Mouse (Mus musculus) olfactory bulb, adult 2 months (tissue): Measurements from ENCODE around the gene Apbb2.

Source experiments
- CTCF ChIP-seq: fragments of 200-500 bp; IDR thresholded peaks from 2 replicates; pipeline ENCODE4 v1.5.1; 2012; ENCODE audit warnings: low read depth, mild to moderate bottlenecking, low read length, moderate library complexity; ENCODE audit not compliant: insufficient read depth
- POLR2A ChIP-seq: fragments of 200-500 bp; IDR thresholded peaks from 2 replicates; pipeline ENCODE4 v1.6.1; 2012; ENCODE audit warnings: mild to moderate bottlenecking, low read depth, low read length, moderate library complexity; ENCODE audit not compliant: insufficient read depth

DNA sequence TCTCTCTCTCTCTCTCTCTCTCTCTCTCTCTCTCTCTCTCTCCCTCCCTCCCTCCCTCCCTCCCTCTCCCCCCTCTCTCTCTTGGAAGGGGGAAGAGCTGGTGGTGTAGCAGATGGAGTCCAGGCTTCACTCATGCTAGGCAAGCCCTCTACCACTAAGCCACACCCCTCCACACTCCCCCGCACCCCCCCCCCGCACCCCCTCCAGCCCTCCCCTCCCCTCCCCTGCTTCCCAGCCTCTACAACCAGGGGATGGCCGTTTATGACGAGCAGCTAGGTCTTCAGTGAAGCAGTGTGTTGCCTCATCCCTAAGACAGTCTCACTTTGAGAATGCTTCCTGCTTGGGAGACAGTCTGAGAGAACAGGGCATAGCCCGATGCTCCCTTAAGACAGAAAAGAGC is 210.6 kb downstream of the Apbb2 start:
- TF ChIP-seq CTCF: no peak
- TF ChIP-seq POLR2A: no peak
